ENCODE assay signal across 8 mouse cellular contexts in the genomic region with DNA sequence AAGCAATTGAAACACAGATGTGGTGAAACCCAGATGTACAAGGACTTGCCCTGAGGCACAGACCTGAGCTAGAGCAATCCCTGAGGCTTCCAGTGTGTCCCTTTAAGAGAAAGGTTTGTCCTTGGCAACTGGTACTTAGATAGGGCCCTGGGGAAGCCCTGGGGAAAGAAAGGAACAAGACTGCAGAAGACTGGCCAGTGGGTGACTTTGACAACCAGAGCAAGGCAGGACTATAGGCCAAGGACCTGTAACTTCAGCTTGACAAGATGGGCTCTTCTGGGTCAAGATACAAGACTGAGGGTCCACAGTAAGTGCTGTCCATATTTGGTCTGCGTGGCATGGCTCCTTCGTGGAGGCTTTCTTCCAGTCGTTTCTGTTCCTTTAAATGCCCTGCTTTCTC. TPM values are rescaled to one million over a fixed set of nuclear protein-coding genes. Genes with fewer than 3 reads are reported as not detected.
DNase-seq lines count a peak whose midpoint lies in the region; ATAC-seq and TF ChIP-seq lines count a peak whose summit lies in the region.

Xrcc6 (plus strand) TSS at position 190 of the 400 bp plus-strand sequence.

- H3K27me3 ChIP-seq in midbrain, embryonic 15.5 days (replicated peaks) = no peaks in the 10 kb centered on the region

- no peak for DNase-seq in lung, adult 2 months
- no peak for DNase-seq in lung, postnatal 14 days
- DNase-seq in heart, adult 8-10 months (ENCODE audit: low spot score) = no peak
- no peak for DNase-seq in layer of hippocampus, postnatal 14 days (ENCODE audit: low spot score in 2 of 2)
- no peak for DNase-seq in ovary, postnatal 36 days (ENCODE audit: low spot score)
- DNase-seq in kidney, postnatal 14 days = no peak

- no peak for ATAC-seq in midbrain, embryonic 15.5 days (replicated peaks)

- 67% methylated on average over 3 of the region's 3 CpGs for WGBS in lung, adult 2 months
- WGBS in midbrain, embryonic 15.5 days = 88% methylated on average over 3 of the region's 3 CpGs

- H3K9ac ChIP-seq in midbrain, embryonic 15.5 days = no peak within 1 kb of the TSS

- H3K9me3 ChIP-seq in midbrain, embryonic 15.5 days = no peaks in the 10 kb centered on the region

- peaks cover 3% of the 10 kb centered on the region for H3K4me1 ChIP-seq in lung, adult 2 months (ENCODE audit: control insufficient read depth, insufficient read depth, low read length)
- H3K4me1 ChIP-seq in brown adipose tissue, adult 24 weeks (ENCODE audit: control insufficient read depth, insufficient read depth, insufficient read length, low read length) = peaks cover 5% of the 10 kb centered on the region
- peaks cover 2% of the 10 kb centered on the region; the same call in 1 of the 2 replicates for H3K4me1 ChIP-seq in midbrain, embryonic 15.5 days

- no peak for TF ChIP-seq CTCF in lung, adult 2 months (IDR thresholded peaks at IDR 0.05; ENCODE audit: insufficient read depth, low read length)

- H3K36me3 ChIP-seq in midbrain, embryonic 15.5 days (replicated peaks) = no peaks in the 10 kb centered on the region; the same call in 1 of the 2 replicates

- H3K4me2 ChIP-seq in midbrain, embryonic 15.5 days = no peak within 1 kb of the TSS

- no peak for TF ChIP-seq POLR2A in lung, adult 2 months (IDR thresholded peaks at IDR 0.05; ENCODE audit: borderline replicate concordance, extremely low read depth, low read depth, low read length)

- no peak within 1 kb of the TSS for H3K4me3 ChIP-seq in lung, adult 2 months (replicated peaks; ENCODE audit: extremely low read depth, low read depth, low read length)
- H3K4me3 ChIP-seq in brown adipose tissue, adult 24 weeks (ENCODE audit: insufficient read depth, low read depth, low read length) = peak within 1 kb of the TSS; percentile 72
- no peak within 1 kb of the TSS for H3K4me3 ChIP-seq in midbrain, embryonic 15.5 days

- peak within 1 kb of the TSS; percentile 92 for H3K27ac ChIP-seq in brown adipose tissue, adult 24 weeks (replicated peaks; ENCODE audit: low read depth, low read length)
- no peak within 1 kb of the TSS for H3K27ac ChIP-seq in midbrain, embryonic 15.5 days

RNA-seq across cellular contexts. Expression of gene Xrcc6, which starts in this region (rescaled TPM):
- polyA plus RNA-seq in lung, adult 2 months (2012; rRNA removed) = 11.5 and 13.3 TPM in 2 replicates
- polyA plus RNA-seq in brown adipose tissue, adult 24 weeks (2012; ENCODE audit: insufficient read depth, insufficient read length, missing spikeins) = 119 and 145 TPM in 2 replicates
- 10 to 100 TPM; 20.9 to 28.1 (median 26.8) TPM for total RNA-seq in heart, adult 8-10 months (2022)
- total RNA-seq in layer of hippocampus, postnatal 14 days (2021) = 10 to 100 TPM; 29.1 to 30.2 TPM
- 43.1 and 46.7 TPM in 2 replicates for polyA plus RNA-seq in midbrain, embryonic 15.5 days (2015; fragmentation: Nextera tagmentation; extraction: Ambion mirVana)
